Mouse (Mus musculus) left cerebral cortex, adult 11 months (tissue): ENCODE results near the gene B230219D22Rik.

Source experiments
- DNase-seq: peaks from one replicate; pipeline ENCODE4 v3.0.0; 2022; ENCODE audit warnings: low spot score

Gene B230219D22Rik

GRCm38 (mm10) chr13:55727120-55727838 lies 34.4 kb downstream of the B230219D22Rik start, which contains the start of gene Pcbd2:
TSS of gene Pcbd2 (plus strand) at chr13:55727368.
- DNase-seq: peak; percentile 68

- DNase-seq: no peak
Observed at GRCm38 (mm10) chr13:55727839-55728238, 34.9 kb downstream of the B230219D22Rik start.

- DNase-seq: no peak
Observed at GRCm38 (mm10) chr13:55730716-55731115, 37.8 kb downstream of the B230219D22Rik start.

- no peak for DNase-seq
Observed at GRCm38 (mm10) chr13:55732121-55732520, 39.2 kb downstream of the B230219D22Rik start.

GRCm38 (mm10) chr13:55733628-55734502 lies 40.9 kb downstream of the B230219D22Rik start:
- DNase-seq: no peak

- DNase-seq: no peak
Observed at GRCm38 (mm10) chr13:55737885-55738284, 45.0 kb downstream of the B230219D22Rik start.

- DNase-seq: no peak
Observed at GRCm38 (mm10) chr13:55742306-55742705, 49.4 kb downstream of the B230219D22Rik start.
